Mouse (Mus musculus): ENCODE results near the gene Rtel1. TPM values are rescaled to one million over a fixed set of nuclear protein-coding genes. Genes with fewer than 3 reads are reported as not detected.
A peak's percentile ranks its signal among the peaks of the same experiment; 100 is the strongest.

Gene Rtel1
- polyA plus RNA-seq, 1 experiment from 2014 or later, result 40.6 TPM

DNA sequence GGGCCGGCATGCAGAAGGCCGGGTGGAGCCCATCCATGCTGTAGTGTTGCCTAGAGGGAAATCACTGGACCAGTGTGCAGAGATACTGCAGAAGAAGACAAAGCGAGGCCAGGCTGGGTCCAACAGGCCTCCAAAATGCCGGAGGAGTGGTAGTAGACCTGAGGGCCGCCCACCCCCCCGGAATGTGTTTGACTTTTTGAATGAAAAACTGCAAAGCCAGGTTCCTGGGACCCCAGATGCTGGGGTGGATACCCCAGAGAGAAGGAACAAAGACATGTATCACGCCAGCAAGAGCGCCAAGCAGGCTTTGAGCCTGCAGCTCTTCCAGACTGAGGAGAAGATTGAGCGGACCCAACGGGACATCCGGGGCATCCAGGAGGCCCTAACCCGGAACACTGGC, 60.2 kb downstream of the Rtel1 start, which contains the start of gene Lime1:
Lime1 (plus strand) TSS at position 301 of the 400 bp plus-strand sequence.
- 96% methylated on average over 12 of the region's 12 CpGs for WGBS
- no peak for ATAC-seq
- H3K9ac ChIP-seq (replicated peaks), result no peak within 1 kb of the TSS
- no peaks in the 10 kb centered on the region for H3K27me3 ChIP-seq
- H3K36me3 ChIP-seq, result peaks cover 70% of the 10 kb centered on the region
- no peak within 1 kb of the TSS for H3K27ac ChIP-seq
- no peak within 1 kb of the TSS for H3K4me2 ChIP-seq (replicated peaks)
- H3K4me3 ChIP-seq (replicated peaks), result no peak within 1 kb of the TSS
- no peaks in the 10 kb centered on the region for H3K9me3 ChIP-seq
- no peaks in the 10 kb centered on the region for H3K4me1 ChIP-seq (replicated peaks)

DNA sequence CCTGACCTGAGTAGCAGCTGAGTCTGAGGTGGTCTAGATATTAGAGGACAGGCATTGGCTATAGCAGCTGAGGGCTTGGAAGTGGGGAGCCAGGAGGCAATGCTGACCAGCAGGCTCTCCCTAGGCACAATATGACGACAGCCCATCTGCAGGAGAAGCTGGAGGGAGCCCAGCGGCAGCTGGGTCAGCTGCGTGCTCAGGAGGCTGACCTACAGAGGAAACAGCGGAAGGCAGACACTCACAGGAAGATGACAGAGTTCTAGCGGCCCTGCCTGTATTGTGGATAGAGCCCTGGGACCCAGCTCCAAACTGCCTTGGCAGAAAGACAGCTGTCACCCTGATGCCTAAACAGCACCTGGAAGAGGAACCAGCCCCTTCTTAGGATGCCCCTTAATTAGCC, 60.7 kb downstream of the Rtel1 start:
- H3K36me3 ChIP-seq, result peaks cover 73% of the 10 kb centered on the region
- ATAC-seq, result no peak
- H3K9ac ChIP-seq (replicated peaks), result no peak overlapping the region
- no peaks in the 10 kb centered on the region for H3K27me3 ChIP-seq
- no peak overlapping the region for H3K4me3 ChIP-seq (replicated peaks)
- H3K4me2 ChIP-seq (replicated peaks), result no peak overlapping the region
- H3K4me1 ChIP-seq (replicated peaks), result no peaks in the 10 kb centered on the region
- H3K27ac ChIP-seq, result no peak overlapping the region
- 76% methylated on average over 5 of the region's 5 CpGs for WGBS
- H3K9me3 ChIP-seq, result no peaks in the 10 kb centered on the region

DNA sequence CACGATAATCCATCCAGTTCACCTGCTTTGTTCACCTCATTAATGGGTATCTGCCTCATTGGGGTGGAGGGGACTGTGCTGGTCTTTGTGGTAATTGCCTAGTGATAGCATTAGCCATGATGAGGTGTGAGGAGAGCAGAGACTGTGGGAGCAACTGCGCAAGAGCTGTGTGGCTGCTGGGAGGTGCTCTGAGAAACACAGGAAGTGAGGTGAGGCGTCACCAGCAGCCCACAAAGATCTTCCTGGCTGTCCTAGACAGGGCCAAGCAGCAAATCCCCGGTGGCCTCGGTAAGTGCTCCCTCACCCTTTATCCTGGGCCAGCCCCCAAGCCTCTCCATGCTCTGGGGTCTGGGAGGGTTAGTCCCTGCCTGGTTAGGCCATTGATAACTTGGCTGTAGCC, 61.6 kb downstream of the Rtel1 start:
- ATAC-seq, result no peak
- 94% methylated on average over 5 of the region's 5 CpGs for WGBS
- Histone ChIP-seq H3K4me3 (replicated peaks) (no peak overlapping the region), H3K9me3 (no peaks in the 10 kb centered on the region), H3K36me3 (peaks cover 80% of the 10 kb centered on the region), H3K27me3 (no peaks in the 10 kb centered on the region), H3K27ac (no peak overlapping the region), H3K9ac (replicated peaks) (no peak overlapping the region), H3K4me2 (replicated peaks) (no peak overlapping the region), H3K4me1 (replicated peaks) (no peaks in the 10 kb centered on the region)

DNA sequence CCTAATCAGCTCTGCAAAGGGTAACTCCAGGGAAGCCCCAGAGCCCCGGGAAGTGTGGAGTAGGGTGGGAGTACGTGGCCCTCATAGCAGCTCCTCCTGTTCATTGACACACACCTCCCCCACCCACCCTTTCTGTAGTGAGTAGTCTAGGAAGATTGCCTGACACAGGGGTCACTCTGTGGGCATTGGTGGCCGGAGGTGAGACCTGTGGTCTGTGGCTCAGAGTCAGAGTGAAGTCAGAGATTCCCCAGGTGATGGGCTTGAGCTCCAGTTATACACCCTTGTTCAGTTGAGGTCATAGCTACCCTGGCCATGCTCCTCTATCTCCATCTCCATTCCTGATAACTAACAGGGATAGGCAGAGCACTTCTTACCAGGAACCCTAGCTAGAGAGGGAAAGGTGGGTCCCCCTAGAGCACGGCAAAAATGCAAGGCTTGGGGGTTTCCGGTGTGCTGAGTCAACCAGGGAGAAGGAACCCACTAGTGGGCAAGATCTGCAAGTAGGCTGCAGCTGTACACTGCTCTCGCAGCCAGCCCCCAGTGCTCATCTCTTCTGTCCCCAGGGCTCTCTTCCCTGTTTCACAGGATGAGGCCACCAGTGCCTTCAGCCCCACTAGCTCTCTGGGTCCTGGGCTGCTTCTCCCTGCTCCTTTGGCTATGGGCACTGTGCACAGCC, 62.2 kb downstream of the Rtel1 start:
- H3K36me3 ChIP-seq, result peaks cover 87% of the 10 kb centered on the region
- H3K27me3 ChIP-seq, result no peaks in the 10 kb centered on the region
- no peaks in the 10 kb centered on the region for H3K4me1 ChIP-seq (replicated peaks)
- no peaks in the 10 kb centered on the region for H3K9me3 ChIP-seq
- no peak overlapping the region for H3K4me3 ChIP-seq (replicated peaks)
- no peak overlapping the region for H3K9ac ChIP-seq (replicated peaks)
- no peak overlapping the region for H3K27ac ChIP-seq
- 97% methylated on average over 6 of the region's 6 CpGs for WGBS
- no peak for ATAC-seq
- no peak overlapping the region for H3K4me2 ChIP-seq (replicated peaks)

DNA sequence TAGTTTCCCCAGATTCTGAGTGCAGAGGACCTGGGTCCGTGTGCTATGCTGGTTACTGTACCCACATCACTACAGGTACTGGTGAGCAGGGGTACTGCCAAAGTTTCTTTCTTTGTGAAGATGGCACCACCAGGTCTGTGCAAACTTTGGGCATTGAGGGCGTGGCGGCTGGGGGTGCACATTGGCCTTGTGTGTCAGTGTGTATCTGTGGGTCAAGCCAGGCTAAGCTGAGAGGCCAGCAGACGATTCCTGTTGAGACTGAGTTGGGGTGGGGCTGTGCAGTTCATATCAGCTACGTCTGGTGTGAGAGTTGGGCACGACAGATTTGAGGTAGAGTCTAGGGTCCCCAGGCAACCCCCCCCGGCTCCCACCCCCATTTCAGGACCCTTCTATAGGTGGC, 64.9 kb downstream of the Rtel1 start:
- Histone ChIP-seq H3K9me3 (no peaks in the 10 kb centered on the region), H3K4me2 (replicated peaks) (no peak overlapping the region), H3K9ac (replicated peaks) (no peak overlapping the region), H3K27ac (no peak overlapping the region), H3K27me3 (no peaks in the 10 kb centered on the region), H3K36me3 (peaks cover 80% of the 10 kb centered on the region), H3K4me1 (replicated peaks) (no peaks in the 10 kb centered on the region), H3K4me3 (replicated peaks) (no peak overlapping the region)
- 93% methylated on average over 7 of the region's 7 CpGs for WGBS
- no peak for ATAC-seq

DNA sequence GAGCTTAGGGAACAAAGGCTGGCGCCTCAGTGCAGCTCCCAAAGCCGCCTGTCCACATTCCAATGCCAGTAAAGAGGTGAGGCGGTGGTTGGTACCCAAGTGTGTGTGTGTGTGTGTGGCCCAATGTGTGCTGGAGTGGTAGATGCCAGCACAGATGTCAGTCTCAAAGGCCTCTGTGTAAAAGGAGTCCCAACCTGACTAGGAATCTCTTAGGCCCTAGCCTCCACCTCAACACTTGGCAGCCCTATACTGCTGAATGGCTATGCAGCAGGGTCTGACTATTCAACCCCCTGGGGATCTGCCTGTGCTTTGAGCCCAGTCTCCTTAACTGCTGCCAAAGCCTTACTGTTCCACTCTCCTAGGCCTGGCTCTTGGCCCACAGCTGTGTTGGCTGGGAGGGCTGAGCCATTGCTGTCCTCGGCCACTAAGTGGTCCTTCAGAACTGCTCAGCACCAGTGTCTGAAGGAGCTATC, 65.4 kb downstream of the Rtel1 start:
- H3K4me1 ChIP-seq (replicated peaks), result no peaks in the 10 kb centered on the region
- H3K9me3 ChIP-seq, result no peaks in the 10 kb centered on the region
- ATAC-seq, result peak; percentile 26
- peaks cover 80% of the 10 kb centered on the region for H3K36me3 ChIP-seq
- H3K9ac ChIP-seq (replicated peaks), result no peak overlapping the region
- 84% methylated on average over 4 of the region's 4 CpGs for WGBS
- no peak overlapping the region for H3K4me3 ChIP-seq (replicated peaks)
- no peak overlapping the region for H3K27ac ChIP-seq
- no peaks in the 10 kb centered on the region for H3K27me3 ChIP-seq
- H3K4me2 ChIP-seq (replicated peaks), result no peak overlapping the region

DNA sequence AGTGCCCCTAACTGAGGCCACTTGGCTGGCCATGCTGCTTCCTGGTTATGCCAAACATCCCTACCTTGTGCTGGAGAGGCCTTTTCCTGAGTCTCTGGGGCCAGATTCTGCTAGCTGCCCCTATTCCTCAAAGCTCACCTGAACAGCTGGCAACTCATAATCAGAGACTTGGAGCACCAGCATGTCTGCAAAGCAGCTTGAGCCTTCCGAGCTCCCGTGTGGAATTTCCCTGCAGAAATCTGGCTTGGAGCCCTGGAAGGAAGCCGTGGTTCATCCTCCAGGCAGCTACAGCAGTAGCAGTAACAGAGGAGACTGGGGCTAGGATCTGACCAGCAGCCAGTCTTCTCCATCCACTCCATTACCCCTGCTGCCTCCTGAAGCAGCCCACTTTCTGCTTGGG, 66.3 kb downstream of the Rtel1 start:
- H3K9ac ChIP-seq (replicated peaks), result no peak overlapping the region
- H3K27me3 ChIP-seq, result no peaks in the 10 kb centered on the region
- H3K4me3 ChIP-seq (replicated peaks), result no peak overlapping the region
- H3K9me3 ChIP-seq, result no peaks in the 10 kb centered on the region
- H3K4me2 ChIP-seq (replicated peaks), result no peak overlapping the region
- ATAC-seq, result no peak
- WGBS, result 84% methylated on average over 3 of the region's 3 CpGs
- H3K4me1 ChIP-seq (replicated peaks), result no peaks in the 10 kb centered on the region
- no peak overlapping the region for H3K27ac ChIP-seq
- peaks cover 79% of the 10 kb centered on the region for H3K36me3 ChIP-seq

DNA sequence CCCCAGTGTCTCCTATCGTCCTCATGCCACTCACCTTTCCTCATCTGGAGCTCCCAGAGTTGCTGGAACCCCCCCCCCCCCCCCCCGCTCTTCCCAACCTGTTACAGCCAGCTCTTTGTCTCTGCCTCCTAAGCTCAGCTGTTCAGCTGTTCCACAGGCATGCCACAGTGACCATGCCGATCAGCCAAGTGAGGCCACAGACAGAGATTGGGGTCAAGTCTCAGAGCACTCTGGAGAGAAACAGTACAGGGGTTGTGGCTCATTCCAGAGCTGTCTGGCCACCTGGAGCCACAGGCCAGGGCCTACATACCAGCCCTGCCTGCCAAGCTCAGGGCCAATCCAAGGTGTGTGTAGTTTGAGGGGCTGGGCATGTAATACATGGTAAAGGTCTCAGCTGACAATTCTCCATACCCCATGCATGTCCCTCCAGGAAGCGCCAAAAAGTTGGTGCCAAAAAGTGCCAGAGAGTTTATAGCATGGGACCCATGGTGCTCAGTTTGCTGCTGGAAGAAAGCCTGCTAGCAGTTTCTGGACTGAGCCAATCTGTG, 67.2 kb downstream of the Rtel1 start:
- H3K4me1 ChIP-seq (replicated peaks), result no peaks in the 10 kb centered on the region
- H3K27me3 ChIP-seq, result no peaks in the 10 kb centered on the region
- no peak overlapping the region for H3K4me3 ChIP-seq (replicated peaks)
- no peak overlapping the region for H3K27ac ChIP-seq
- 80% methylated on average over 3 of the region's 4 CpGs for WGBS
- no peak overlapping the region for H3K4me2 ChIP-seq (replicated peaks)
- H3K9ac ChIP-seq (replicated peaks), result no peak overlapping the region
- peaks cover 79% of the 10 kb centered on the region for H3K36me3 ChIP-seq
- no peak for ATAC-seq
- H3K9me3 ChIP-seq, result no peaks in the 10 kb centered on the region

DNA sequence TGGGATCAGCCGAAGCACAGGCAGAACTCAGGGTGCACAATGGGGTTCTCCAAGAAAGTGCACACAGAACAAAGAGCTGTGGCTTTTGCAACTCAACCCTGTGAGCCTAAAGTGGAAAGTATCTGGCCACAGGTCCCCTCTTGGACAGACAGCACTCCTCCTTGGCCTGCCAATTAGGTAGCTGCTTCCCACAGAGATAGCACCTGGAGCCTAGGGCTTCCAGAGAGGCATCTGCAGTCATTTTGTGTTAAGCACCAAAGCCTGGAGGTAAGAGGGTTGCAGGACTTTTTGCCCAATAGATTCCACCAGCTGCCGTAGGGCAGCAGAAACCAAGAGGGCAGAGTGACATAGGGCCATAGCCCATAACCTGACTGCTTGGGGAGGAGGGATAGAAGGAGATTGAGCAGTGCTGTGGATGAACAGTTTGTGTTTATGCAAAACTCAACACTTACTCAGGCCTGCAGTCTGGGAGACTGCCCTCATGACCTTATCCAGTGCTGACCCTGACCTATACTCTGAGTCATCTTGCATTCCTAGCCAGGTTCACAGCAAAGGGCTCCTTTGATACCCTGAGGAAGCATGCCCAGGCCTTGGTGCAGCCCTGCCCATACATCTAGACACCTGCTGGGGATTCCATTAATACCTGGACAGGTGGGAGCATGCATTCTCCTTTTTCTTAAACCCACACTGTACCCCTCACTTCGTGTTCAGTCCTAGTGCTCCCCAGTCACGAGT, 70.8 kb downstream of the Rtel1 start:
- no peaks in the 10 kb centered on the region for H3K27me3 ChIP-seq
- no peak for ATAC-seq
- WGBS, result 77% methylated on average over 4 of the region's 4 CpGs
- H3K4me3 ChIP-seq (replicated peaks), result no peak overlapping the region
- no peak overlapping the region for H3K27ac ChIP-seq
- no peaks in the 10 kb centered on the region for H3K4me1 ChIP-seq (replicated peaks)
- no peak overlapping the region for H3K4me2 ChIP-seq (replicated peaks)
- no peak overlapping the region for H3K9ac ChIP-seq (replicated peaks)
- H3K9me3 ChIP-seq, result no peaks in the 10 kb centered on the region
- peaks cover 55% of the 10 kb centered on the region for H3K36me3 ChIP-seq

DNA sequence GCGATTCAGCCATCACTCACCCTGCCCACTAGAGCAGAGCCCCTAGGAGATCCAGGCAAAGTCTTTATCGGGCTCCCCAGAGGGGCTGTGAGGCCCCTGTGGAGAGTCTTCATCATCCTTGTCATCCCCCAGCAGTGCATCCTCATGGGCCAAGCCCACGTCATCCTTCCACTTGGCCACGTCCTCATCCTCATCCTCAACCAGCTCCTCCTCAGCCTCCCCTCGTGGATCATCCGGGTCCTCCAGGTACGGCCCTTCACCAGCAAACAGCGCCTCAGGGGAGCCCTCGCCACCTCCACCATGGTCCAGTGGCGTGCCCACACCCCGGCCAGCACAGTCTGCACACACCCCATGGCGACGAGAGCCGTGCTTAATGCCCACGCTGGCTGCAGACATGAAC, 71.5 kb downstream of the Rtel1 start:
- peaks cover 52% of the 10 kb centered on the region for H3K36me3 ChIP-seq
- 91% methylated on average over 15 of the region's 15 CpGs for WGBS
- ATAC-seq, result 0 out of 2 replicates have a peak, but pooled peaks have one; percentile 9

DNA sequence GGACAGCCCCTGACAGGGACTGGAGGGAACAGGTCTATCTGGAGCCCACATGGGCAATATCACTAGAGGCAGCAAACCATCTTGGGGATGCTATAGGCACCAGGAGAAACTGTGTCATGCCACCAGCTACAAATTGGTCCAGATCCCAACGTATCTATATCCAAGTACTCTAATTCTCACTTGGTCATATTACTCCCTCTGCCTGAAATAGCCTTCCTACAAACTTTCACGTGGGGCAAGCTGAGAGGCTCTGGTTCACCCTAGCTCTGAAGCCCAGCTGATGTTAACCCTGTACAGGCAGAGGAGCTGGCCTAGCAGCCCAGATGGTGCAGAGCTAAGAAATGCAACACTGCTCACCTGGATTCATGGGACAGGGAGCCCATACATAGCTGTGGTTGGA, 72.0 kb downstream of the Rtel1 start:
- H3K9ac ChIP-seq (replicated peaks), result no peak overlapping the region
- H3K4me1 ChIP-seq (replicated peaks), result no peaks in the 10 kb centered on the region
- no peak overlapping the region for H3K27ac ChIP-seq
- H3K9me3 ChIP-seq, result no peaks in the 10 kb centered on the region
- peaks cover 47% of the 10 kb centered on the region for H3K36me3 ChIP-seq
- 73% methylated on average over 2 of the region's 2 CpGs for WGBS
- no peak overlapping the region for H3K4me2 ChIP-seq (replicated peaks)
- no peaks in the 10 kb centered on the region for H3K27me3 ChIP-seq
- ATAC-seq, result no peak
- no peak overlapping the region for H3K4me3 ChIP-seq (replicated peaks)

More for the DNA sequence above, 71.5 kb downstream of the Rtel1 start:
- Histone ChIP-seq H3K4me3 (replicated peaks) (no peak overlapping the region), H3K9me3 (no peaks in the 10 kb centered on the region), H3K27ac (no peak overlapping the region), H3K27me3 (no peaks in the 10 kb centered on the region), H3K4me1 (replicated peaks) (no peaks in the 10 kb centered on the region), H3K4me2 (replicated peaks) (no peak overlapping the region), H3K9ac (replicated peaks) (no peak overlapping the region)

DNA sequence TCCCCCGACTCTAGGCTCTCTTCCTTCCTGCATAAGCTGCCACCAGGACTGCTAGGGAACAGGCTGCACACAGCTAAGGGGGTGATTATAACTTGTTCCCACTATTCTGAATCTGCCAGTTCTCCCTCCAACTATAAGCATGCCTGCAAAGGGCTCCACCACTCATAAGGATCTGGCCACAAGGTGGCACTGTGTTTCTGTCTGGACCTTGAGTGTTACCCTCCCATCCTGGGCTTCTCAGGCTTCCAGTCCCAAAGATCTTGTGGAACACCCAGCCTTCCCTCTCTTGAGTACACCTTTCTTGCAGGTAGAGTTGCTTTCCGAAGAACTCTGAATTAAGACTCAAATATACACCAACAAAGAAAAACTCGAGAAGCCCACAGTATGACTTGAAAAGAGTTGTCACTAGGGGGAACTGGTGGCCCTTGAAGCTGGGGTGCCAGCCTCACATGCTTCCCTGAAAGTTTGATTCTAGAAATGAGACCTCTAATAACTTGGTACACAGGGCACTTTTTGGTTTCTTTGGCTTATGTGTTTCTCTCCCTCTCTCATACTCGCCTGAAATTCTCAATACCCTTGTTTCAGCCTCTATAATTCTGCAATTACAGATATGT, 73.2 kb downstream of the Rtel1 start:
- 33% methylated on average over 4 of the region's 4 CpGs for WGBS
- H3K4me2 ChIP-seq (replicated peaks), result no peak overlapping the region
- H3K4me1 ChIP-seq (replicated peaks), result no peaks in the 10 kb centered on the region

More for the DNA sequence above, 73.2 kb downstream of the Rtel1 start:
- no peaks in the 10 kb centered on the region for H3K27me3 ChIP-seq
- H3K9me3 ChIP-seq, result no peaks in the 10 kb centered on the region
- no peak overlapping the region for H3K27ac ChIP-seq
- peaks cover 35% of the 10 kb centered on the region for H3K36me3 ChIP-seq
- no peak overlapping the region for H3K4me3 ChIP-seq (replicated peaks)
- H3K9ac ChIP-seq (replicated peaks), result no peak overlapping the region
- ATAC-seq, result peak; percentile 88
